Mouse (Mus musculus) frontal cortex, postnatal 10 days (tissue): Measurements from ENCODE around the gene Scnn1a.

ENCODE experiments used
- DNase-seq, 2 experiments: peaks; one replicate each; pipeline ENCODE4 v3.0.0; 2022; ENCODE audit warnings: low spot score in 2 of 2, mixed read lengths in 1 of 2

Gene Scnn1a

DNA sequence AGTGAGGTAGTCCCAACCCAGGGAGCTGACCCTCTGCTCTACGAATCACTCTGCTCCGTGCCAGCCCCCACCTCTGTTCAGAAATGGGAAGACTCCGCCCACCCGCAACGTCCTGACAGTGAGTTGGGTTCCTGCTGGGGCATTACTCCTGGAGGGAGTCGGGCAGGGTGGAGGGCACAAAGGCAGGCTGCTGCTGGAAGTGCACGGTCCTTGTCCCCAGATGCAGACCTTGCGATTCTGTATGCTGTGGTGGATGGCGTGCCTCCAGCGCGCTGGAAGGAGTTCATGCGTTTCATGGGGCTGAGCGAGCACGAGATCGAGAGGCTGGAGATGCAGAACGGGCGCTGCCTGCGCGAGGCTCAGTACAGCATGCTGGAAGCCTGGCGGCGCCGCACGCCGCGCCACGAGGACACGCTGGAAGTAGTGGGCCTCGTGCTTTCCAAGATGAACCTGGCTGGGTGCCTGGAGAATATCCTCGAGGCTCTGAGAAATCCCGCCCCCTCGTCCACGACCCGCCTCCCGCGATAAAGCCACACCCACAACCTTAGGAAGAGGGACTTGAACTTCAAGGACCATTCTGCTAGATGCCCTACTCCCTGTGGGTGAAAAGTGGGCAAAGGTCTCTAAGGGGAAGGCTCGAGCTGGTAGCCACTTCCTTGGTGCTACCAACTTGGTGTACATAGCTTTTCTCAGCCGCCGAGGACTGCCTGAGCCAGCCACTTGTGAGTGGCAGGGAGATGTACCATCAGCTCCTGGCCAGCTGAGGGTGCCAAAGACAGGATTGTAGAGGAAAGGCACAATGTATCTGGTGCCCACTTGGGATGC lies 41.2 kb downstream of the Scnn1a start:
- DNase-seq, result peak; percentile 49

DNA sequence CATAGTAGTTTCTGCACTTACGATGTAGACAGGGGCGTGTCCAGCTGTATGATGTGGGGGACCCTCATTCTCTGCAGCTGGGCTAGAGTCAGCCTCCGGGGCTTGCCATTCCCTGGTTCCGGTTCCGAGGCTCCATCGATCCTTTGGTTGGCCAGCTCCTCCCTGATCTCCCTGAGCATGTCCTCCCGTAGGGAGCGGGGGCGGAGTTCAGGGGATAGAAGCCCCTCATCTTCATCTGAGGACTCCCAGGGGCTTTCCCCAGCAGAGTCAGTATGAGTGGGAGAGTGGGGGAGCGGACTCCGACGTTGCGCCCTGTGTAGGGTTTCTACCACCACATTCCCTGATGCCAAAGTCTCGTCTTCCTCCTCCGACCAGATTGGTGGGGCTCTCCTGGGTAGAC lies 42.6 kb downstream of the Scnn1a start:
- DNase-seq, result no peak

DNA sequence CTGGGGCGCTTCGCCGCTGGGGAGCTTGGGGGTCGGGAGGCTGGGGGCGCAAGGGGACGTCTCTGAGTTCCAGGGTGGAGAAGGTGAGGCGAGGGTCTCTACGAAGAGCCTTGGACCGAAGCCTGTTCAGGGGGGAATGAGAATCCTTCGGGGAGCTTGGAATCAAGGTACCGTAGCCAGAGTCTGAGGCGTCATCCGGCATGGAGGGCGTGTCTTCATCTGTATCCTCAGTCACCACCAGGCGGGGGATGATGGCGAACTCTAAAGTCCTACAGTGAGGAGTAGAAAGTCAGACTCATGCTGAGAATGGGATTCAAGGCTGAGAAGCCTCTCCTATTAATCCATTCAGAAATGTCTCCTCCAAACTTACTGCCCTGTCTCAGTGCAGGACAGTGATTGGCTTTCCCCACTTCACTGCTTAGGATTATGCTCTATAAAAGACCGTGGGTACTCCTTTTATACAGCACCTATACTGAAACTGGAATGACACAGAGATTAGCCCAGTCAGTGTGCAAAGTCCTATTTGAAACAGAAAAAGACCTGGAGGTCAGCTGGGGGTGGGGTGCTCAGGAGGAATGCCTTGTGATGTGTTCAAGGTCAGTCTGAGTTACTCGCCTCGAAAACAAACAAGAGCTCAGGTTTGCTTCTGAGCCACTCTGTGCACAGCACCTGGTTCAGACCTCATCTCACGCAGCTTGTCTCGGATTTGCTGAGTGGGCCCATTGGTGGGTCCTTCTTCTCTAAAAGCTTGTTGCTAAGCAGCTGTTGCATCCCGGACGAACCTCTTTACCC lies 43.2 kb downstream of the Scnn1a start:
- no peak for DNase-seq

DNA sequence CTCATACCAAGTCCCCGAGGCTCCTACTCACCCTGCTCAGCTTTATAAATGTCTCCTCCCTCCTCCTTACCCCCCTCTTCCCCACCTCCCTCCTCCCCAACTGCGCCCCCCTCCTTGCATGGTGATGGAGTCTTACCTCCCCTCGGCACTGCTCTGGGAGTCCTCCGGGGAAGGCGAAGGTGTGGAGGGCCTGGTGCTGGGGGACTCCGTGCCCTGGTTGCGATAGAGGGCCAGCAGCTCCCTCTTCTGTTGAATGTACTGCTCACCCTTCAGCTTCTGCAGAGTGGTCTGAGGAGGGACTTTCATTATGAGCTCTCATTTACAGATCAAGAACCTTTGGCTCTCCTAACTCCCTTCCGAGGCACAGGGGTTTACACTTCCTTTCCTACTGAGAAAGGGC lies 44.0 kb downstream of the Scnn1a start:
- DNase-seq, result no peak

DNA sequence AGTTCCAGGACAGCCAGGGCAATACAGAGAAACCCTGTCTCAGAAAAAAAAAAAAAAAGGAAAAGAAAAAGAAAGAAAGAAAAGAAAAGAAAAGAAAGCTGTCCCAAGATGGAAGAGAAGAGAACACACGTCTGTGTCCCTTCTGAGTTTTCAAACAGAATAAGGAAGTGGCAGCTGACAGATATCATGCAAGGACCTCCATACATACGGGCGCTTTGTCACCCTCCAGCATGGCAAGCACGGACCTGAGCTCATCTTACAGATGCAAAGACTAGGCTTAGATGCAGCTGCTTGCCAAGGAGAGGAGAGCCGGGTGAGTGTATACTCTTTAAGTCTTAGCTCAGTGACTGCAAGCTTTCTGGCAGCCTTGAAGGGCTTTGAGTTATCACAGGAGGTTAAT lies 45.1 kb downstream of the Scnn1a start:
- no peak for DNase-seq

DNA sequence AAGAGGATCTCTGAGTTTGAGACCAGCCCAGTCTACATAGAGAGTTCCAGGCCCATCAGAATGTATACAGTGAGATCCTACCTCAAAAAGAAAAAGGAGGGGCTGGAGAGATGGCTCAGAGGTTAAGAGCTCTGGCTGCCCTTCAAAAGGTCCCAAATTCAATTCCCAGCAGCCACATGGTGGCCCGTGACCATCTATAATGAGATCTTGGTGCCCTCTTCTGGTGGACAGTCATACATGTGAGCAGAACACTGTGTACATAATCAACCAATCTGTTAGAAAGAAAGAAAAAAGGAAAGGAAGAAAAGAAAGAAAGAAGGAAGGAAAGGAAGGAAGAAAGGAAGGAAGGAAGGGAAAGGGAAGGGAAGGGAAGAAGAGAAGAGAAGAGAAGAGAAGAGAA lies 45.7 kb downstream of the Scnn1a start:
- DNase-seq, result no peak

DNA sequence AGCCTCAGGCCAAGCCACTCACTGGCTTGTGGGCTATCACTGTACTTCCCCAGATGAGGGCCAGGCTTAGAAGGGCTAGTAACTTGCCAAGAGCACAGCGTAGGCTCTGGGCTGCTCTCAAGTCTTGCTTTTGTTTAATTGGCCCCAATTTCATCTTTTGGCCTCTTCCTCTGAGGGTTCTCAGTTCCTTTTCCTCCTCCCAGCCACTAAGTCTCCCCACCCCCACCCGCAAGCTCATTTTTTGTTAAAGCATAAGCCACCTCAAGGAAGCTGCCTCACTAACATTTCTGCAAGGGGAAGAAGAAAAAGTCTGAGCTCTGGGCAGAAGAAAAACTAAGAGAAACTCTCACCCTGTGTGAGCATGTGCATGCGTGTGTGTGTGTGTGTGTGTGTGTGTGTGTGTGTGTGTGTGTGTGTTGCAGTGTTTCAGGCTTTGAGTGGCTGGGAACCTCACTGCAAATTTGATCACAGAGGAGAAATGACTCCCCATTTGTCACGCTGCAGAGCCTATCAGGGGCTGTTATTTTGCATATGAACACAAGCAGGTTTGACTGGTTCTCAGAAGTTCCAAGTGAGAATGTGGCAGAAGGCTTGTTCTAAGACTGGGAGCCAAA lies 47.4 kb downstream of the Scnn1a start:
- DNase-seq, result no peak

DNA sequence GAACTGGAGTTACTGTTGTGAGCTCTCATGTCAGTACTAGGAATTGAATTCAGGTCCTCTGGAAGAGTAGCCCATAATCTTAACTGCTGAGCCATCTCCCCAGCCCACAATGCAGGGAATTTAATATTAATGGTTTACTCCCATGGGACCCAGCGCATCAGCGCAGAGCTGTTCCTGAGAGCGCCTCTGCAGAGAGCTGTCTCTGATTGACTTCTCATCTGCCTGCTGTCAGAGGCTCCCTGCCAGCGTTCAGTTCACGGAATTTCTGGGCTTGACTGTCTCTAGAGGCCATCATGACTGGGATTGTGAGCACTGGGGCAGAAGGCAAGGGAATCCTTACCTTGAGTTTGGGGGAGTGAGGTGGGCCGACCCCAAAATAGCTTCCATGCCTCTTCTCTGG lies 56.6 kb downstream of the Scnn1a start:
- DNase-seq, result no peak

DNA sequence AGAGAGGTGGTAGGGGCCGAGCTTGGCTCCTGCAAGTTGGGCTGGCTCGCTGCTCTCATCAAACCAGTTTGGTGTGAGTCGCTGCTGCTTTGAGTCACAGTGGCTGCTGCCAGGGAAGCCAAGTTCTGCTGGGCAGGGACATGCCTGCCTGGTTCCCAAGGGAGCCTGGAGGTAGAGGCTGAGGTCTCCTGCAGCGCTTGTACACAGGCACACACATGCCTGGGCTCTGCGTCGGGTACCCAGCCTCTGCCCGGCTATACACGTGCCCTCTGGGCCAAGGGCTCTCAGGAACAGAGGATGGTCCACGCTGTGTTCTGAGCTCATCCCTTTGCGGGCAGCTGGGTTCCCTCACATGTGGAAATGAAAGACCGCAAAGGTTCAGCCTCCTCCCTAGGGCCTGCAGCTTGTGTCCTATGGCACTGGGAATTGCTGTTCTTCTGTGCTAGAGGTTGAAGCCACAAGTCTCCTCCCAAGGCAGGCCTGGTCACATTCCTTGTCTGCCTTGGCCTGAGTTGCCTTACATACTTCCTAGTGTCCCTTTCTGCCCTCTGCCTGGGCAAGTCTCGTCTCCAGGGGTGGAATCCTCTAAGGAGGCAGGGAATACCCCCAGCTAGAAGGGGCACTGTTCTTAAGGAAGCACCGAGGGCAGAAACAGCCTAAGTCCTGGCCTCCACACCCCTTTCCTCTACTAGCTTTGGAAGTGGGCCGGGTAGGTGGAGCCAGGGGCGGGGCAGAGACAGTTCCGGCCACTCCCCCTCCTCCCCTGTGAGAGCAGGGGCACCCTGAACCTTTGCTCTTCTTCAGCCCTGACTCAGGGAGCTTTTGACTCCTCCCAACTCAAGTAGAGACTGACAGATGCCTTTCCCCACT lies 57.4 kb downstream of the Scnn1a start:
- DNase-seq, result no peak

DNA sequence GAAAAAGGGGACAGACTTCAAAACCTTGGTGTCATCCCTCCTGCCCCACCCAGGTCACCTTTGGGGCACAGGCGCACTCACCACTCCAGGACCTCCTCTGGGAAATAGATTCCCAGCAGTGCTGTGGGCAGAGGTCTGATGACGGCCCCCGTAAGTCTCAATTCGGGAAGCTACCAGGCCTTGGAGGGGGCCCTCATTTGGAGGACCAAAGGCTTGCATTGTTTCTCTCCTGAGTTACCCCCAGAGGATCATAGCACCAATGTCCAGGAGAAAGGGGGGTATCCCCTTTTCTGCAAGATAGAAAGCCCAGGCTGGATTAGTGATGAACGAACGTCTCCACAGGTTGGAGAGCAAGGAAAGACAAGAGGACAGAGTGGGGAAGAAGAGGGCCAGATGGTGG lies 58.2 kb downstream of the Scnn1a start:
- no peak for DNase-seq

DNA sequence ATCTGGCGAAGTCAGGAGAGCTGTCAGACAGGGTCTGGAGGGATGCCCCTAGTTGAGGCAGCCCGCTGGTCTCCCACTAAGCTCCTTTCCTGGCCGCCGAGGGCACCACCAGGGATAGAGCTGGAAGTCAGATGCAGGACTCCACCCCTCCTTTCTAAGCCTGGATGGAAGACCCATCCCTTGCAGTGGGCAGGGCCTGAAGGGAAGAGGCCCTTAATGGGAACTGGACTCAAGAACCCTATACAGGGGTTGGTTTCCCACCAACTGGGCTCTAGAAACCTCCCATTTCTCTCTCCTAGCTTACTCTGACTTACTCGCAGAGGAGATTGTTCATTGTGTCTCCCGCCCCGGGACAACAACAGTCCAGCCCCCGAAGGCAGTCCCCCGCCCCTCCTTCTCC lies 59.3 kb downstream of the Scnn1a start:
- no peak for DNase-seq

DNA sequence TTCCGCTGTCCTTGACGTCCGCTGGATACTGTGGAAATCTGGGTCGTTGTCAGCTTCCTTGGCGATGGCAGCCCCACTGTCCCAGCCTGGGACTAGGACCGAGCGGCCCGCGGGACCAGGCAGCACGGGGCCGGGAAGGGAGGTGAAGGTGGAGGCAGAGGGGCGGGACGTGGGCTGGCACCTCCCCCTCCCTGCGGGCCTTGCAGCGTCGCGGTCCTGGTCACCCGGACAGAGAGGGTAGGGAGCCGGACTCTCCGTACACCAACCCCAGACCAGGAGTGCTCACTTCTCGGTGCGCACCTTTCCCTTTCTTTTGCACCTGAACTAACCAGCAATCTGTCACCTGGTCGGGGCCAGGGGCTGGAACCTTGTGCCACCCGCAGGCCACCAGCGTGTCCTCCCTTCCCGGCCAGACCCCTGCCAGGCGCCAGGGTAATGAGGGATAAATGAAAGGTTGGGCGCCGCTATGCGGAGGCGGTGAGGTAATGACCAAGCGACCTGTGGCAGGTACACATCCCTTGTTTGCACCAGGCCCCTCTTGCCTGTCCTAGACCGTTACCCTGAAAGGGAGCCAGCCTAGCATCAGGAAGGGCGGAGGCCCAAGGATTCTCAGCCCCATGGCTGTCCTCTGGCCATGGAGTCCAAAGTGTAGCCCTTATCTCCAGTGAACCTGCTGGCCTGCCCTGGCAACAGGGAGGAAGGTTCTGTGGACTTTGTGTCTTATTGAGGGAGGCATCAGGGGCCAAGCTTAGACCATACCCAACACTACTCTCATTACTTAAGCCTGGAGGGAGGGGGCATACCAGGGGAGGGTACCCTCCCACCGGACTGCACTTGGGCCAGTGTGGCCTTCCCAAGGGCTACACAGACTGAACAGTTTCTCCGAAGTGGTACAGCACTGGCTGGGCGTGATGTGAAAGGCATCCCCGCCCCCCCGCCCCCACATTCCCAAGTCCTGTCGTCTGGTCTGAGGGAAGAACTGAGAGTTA lies 60.2 kb downstream of the Scnn1a start, which contains the start of gene Plekhg6:
Plekhg6 (minus strand) TSS at position 422 of the 989 bp plus-strand sequence.
- DNase-seq, result no peak

DNA sequence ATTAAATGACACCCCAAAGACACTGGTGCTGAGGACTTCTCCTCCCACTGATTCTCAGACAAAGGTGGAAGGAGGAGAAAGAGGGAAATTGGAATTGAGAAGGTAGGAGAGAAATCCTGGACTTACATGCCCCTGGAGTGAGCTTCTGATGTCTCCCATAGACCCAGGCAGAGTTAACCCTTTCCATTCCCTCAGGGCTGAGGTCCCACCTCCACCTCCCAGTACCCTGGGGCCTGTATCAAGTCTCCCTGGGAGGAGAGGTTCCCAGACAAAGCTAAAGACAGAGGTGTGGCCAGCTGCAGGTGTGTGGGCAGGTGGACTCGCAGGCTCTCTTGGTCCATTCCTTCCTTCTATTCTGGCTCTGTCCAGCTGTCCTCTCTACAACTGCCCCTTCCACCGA lies 61.6 kb downstream of the Scnn1a start:
- no peak for DNase-seq

DNA sequence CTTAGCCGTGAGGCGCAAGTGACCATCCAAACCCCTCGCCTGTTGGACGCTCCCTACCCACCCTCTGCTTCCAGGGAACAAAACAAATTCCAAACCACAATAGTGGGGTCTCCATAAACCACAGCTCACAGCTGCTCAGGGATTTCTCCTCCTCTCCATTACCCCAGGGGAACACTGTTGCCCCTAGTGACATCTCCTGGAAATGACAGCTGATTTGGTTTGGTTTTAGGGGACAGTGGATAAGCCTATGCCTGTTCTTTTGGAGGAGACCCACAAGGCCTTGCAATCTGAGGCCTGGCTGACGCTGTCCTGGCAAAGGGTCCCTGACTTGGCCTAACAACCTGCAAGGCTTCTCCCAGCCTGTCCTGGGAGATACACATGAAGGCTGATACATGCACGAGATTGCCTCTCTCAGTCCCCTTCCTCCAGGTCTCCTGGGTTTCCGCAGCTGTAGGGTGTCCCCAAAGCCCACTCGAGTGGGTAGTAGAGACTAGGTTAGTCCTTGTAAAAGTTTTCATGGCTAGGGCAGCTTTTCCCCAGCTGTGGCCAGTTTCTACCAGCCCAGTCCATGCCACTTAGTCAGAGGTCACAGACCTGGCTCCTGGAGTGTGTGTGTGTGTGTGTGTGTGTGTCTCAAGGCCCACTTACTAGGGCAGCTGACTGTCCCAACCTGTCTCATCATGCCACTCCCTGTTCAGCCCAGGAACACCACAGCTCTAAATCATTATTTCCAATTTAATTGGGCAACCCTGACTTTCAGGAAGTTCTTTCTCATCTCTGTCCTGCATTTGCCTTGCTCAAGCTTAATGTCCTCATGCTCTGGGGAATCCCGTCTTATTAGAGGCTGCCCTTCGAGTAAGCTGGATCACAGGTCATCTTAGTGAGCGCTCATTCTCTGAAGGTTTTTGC lies 64.9 kb downstream of the Scnn1a start:
- no peak for DNase-seq

DNA sequence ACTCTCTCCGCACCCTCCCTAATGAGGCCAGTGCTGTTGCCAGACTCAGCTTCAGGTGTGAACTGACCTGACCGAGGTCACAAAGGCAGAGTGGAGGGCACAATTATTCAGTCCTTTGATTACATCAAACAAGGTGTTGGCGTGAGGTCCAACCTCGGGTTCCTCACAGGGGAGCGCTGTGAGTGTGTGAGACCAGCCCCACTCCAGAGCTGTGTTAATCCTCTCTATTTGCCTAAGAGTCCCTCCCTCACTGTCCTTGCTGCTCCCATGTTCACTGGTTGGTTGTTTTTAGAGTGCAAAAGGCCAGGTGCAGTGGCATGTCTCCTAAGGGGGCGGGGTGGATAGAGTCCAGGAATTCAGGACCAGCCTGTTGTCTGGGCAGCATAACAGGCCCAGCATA lies 65.6 kb downstream of the Scnn1a start:
- DNase-seq, result no peak

DNA sequence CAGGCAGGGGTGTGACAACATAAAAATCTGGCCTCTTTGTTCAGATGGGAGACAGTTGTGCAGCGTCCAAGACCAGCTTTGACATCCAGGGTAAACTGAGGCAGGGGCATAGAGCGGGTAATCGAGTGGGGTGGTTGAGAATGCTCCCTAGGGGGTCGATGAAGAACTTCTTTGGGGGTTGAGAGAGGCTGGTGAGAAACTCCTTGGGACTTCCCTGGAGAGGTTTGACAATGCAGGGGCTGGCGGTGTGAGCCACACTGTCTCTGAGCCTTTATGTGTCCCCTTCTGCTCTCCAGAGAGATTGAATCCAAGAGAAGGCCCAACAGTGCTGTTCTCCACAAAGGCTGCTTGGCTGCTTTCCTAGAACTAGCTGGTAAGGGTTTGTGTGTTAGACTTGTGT lies 69.4 kb downstream of the Scnn1a start:
- no peak for DNase-seq
